Mouse (Mus musculus): ENCODE results near the gene Trf. TPM values are rescaled to one million over a fixed set of nuclear protein-coding genes. Genes with fewer than 3 reads are reported as not detected.
"Not testable (repeated sequence)": the region's sequence is repeated elsewhere in the genome, so short reads cannot be mapped to it uniquely, and the experiment has no call there.

Trf gene
- polyA plus RNA-seq, 1 experiment from 2014 or later: 25.5 TPM

DNA sequence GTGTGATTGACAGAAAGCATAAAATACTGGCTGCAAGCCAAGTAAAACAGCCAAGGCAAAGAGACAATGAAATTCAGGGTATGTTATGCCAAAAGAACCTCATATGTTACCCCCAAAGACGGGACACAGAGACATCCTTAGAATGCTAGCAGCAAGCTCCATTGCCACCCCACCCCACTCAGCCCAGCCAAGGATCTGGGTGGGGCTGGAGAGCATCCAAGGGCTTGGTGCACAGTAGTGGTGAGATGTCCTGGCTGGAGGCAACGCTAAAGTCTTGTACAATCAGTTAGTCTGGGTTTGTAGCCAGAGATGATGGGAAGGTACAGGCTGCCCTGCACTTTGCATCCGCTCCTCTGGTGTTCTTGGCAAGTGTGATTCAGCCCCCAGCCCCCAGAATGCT lies 49.9 kb downstream of the Trf start:
- H3K27ac ChIP-seq (replicated peaks): peak overlapping the region; percentile 75
- H3K4me2 ChIP-seq (replicated peaks): peak overlapping the region; percentile 48
- no peaks in the 10 kb centered on the region for H3K27me3 ChIP-seq
- H3K9ac ChIP-seq (replicated peaks): peak overlapping the region; percentile 32; the same call in 1 of the 2 replicates
- 39% methylated on average over 3 of the region's 3 CpGs for WGBS
- peaks cover 22% of the 10 kb centered on the region for H3K4me1 ChIP-seq
- ATAC-seq (replicated peaks): peak; percentile 30; the same call in 1 of the 2 replicates
- peaks cover 15% of the 10 kb centered on the region; the same call in 1 of the 2 replicates for H3K36me3 ChIP-seq
- no peaks in the 10 kb centered on the region for H3K9me3 ChIP-seq
- no peak overlapping the region for H3K4me3 ChIP-seq

DNA sequence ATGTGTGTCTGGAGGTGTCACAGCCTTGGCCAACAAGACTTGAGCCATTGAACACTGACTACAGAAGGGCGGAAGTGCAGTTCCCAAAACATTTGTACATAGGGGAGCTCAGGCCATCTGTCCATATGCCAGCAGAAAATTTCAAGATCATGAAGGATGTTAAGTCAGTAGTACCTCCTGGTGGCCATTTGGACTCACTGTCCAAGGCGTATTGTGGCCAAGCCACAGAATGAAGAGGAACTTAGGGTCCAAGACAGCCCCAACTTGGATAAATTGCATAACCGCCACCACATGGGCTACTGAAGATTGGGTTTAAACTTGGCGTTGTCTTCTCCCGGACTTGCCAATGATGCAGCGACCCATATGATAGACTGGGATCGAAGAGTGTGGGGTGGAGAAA lies 54.6 kb downstream of the Trf start:
- Histone ChIP-seq H3K36me3 (0 out of 2 replicates have a peak, but pooled peaks cover 4% of the 10 kb centered on the region), H3K27ac (replicated peaks) (no peak overlapping the region), H3K4me2 (replicated peaks) (no peak overlapping the region), H3K9me3 (no peaks in the 10 kb centered on the region), H3K9ac (replicated peaks) (no peak overlapping the region), H3K4me3 (no peak overlapping the region), H3K27me3 (no peaks in the 10 kb centered on the region), H3K4me1 (peaks cover 11% of the 10 kb centered on the region)
- 94% methylated on average over 7 of the region's 7 CpGs for WGBS
- ATAC-seq (replicated peaks): no peak

DNA sequence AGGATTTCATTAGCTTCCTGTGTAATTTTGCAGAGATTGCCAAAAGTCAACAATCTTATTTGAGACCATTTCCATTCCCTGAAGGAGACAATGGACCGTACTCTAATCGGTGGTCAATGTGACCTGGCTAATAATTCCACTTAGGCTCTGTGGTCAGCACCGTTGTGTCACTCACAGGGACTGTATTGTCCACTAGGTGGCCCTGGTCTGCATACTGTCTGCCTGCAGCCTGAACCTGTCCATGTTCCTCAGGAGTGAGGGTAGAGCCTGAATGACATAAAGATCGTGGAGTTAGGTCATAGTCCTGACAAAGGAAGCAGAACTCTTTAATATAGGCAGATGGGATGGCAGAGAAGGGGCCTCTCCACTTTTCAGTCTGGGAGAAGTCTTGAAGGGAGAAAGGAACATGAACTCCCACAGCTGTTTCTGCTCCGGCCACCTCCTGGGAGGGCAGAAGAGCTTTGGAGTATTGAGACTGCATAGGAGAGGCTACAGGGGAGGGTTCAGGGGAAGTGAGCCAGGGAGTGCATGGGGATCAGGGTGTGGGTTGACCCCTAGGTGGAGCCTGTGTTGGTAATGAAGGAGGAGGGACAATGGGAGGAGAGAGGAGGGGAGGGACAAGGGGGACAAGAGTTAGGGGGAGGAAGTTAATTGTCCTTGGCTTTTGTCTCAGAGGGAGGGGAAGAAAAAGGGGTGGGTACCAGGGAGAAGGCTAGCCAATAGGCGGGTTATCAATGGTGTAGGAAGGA lies 55.3 kb downstream of the Trf start:
- H3K4me1 ChIP-seq: peaks cover 3% of the 10 kb centered on the region
- no peak for ATAC-seq (replicated peaks)
- no peak overlapping the region for H3K27ac ChIP-seq (replicated peaks)
- H3K4me3 ChIP-seq: no peak overlapping the region
- H3K36me3 ChIP-seq: 0 out of 2 replicates have a peak, but pooled peaks cover 4% of the 10 kb centered on the region
- H3K27me3 ChIP-seq: no peaks in the 10 kb centered on the region
- no peak overlapping the region for H3K9ac ChIP-seq (replicated peaks)
- H3K9me3 ChIP-seq: no peaks in the 10 kb centered on the region
- 66% methylated on average over 6 of the region's 6 CpGs for WGBS
- H3K4me2 ChIP-seq (replicated peaks): no peak overlapping the region

DNA sequence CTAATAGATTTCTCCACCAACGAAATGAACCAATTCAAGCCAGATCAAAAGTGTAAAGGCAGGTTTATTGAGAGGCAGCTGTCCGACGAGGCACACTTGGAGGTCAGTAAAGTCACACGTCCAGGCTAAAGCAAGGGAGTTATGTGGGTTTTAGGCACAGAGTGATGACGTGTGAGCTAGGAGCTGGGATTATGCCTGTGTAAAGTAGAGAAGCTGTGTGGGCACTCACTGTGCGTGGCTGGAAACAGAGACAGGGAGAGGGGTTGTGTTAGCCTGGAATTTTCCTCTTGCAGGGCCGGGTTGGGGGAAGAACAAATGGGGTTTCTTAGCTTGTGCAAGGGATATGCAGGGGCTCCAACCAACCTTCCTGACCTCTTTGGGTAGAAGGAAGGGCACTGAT lies 61.5 kb downstream of the Trf start:
- Histone ChIP-seq H3K9me3 (no peaks in the 10 kb centered on the region), H3K36me3 (peaks cover 19% of the 10 kb centered on the region; the same call in 1 of the 2 replicates), H3K4me3 (no peak overlapping the region), H3K9ac (replicated peaks) (no peak overlapping the region), H3K27me3 (no peaks in the 10 kb centered on the region), H3K27ac (replicated peaks) (no peak overlapping the region), H3K4me1 (no peaks in the 10 kb centered on the region), H3K4me2 (replicated peaks) (no peak overlapping the region)
- ATAC-seq (replicated peaks): no peak
- 64% methylated on average over 7 of the region's 7 CpGs for WGBS

DNA sequence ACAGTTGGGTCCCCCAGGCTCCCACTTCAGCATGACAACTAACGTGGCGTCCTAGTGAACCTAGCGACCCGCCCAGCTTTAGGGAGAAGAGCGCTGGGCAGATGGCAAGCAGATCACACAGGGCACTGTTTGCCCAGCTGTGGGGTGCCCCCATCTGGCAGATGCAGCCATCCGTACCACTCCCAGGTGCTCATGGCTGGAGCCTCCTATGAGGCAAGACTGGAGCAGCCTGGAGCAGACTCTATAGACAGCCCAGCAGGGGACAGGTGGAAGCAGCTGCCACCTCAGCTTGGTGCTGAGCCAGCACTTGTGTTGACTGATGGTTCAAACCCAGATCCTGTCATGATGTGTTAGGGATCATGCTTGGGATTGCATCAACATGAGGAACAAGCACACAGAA lies 62.2 kb downstream of the Trf start:
- WGBS: 87% methylated on average over 6 of the region's 6 CpGs

DNA sequence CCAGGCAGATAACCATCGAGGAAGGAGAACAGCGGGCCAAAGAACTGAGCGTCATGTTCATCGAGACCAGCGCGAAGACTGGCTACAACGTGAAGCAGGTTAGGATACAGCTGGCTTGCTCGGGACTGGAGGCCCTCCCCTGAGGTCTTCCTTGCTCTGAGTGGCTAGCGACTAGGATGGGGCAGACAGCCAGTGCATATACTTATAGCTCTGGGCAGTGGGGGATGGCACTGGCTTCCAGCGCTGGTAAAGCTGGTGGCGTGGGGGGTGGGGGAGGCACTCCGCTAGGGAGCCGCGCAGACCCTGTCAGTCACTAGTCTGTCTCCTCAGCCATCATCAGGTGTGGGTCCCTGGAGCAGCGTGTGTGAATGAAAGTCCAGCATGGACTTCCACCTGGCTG lies 66.4 kb downstream of the Trf start:
- ATAC-seq (replicated peaks): no peak
- no peak overlapping the region for H3K9ac ChIP-seq (replicated peaks)
- WGBS: 82% methylated on average over 15 of the region's 15 CpGs
- H3K36me3 ChIP-seq: peaks cover 38% of the 10 kb centered on the region
- H3K4me3 ChIP-seq: no peak overlapping the region
- no peaks in the 10 kb centered on the region for H3K4me1 ChIP-seq
- H3K9me3 ChIP-seq: no peaks in the 10 kb centered on the region
- no peaks in the 10 kb centered on the region for H3K27me3 ChIP-seq
- no peak overlapping the region for H3K27ac ChIP-seq (replicated peaks)
- H3K4me2 ChIP-seq (replicated peaks): no peak overlapping the region

More for the DNA sequence above, 62.2 kb downstream of the Trf start:
- no peak overlapping the region for H3K9ac ChIP-seq (replicated peaks)
- H3K9me3 ChIP-seq: no peaks in the 10 kb centered on the region
- no peak overlapping the region for H3K4me3 ChIP-seq
- no peak for ATAC-seq (replicated peaks)
- H3K27ac ChIP-seq (replicated peaks): no peak overlapping the region
- no peak overlapping the region for H3K4me2 ChIP-seq (replicated peaks)
- peaks cover 25% of the 10 kb centered on the region; the same call in 1 of the 2 replicates for H3K36me3 ChIP-seq
- H3K4me1 ChIP-seq: no peaks in the 10 kb centered on the region
- no peaks in the 10 kb centered on the region for H3K27me3 ChIP-seq

DNA sequence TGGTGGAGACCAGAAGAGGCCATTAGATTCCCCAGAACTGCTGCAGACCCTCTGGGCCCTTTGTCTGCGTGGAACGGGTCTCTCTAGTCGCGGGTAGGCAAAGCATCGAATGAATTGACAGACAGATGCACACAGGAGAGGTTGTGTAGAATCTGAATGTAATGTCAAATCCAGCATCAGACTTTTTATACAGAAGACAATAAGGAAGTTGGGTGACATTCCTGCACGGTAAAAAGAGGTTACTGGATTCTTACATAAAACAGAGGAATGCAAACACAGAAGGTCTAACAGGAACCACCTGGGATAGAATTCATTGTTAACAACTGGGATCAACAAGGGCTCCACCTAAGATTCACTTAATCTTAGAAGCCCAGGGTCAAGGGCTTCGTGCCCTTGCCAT lies 75.1 kb downstream of the Trf start:
- not testable (repeated sequence) for H3K4me1 ChIP-seq; H3K9ac ChIP-seq (replicated peaks); H3K36me3 ChIP-seq; H3K27ac ChIP-seq (replicated peaks); H3K4me3 ChIP-seq; H3K27me3 ChIP-seq; H3K4me2 ChIP-seq (replicated peaks); ATAC-seq (replicated peaks); H3K9me3 ChIP-seq
- 86% methylated on average over 7 of the region's 7 CpGs for WGBS

DNA sequence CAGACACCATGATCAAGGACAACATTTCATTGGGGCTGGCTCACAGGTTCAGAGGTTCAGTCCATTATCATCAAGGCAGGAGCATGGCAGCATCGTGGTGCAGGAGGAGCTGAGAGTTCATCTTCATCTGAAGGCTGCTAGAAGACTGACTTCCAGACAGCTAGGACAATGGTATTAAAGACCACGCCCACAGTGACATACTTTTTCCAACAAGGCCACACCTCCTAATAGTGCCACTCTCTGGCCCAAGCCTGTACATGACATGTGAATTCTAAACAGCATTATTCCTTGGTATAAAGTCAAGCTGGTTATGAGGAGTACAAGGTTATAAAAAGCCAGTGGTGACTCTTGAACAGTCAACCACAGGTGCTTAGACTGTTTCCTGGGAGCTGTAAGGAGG lies 75.7 kb downstream of the Trf start:
- no peak overlapping the region for H3K4me3 ChIP-seq
- no peaks in the 10 kb centered on the region for H3K9me3 ChIP-seq
- H3K4me1 ChIP-seq: peaks cover 8% of the 10 kb centered on the region
- H3K27me3 ChIP-seq: no peaks in the 10 kb centered on the region
- H3K4me2 ChIP-seq (replicated peaks): no peak overlapping the region
- 0 out of 2 replicates have a peak, but pooled peaks cover 3% of the 10 kb centered on the region for H3K36me3 ChIP-seq
- no peak overlapping the region for H3K9ac ChIP-seq (replicated peaks)
- H3K27ac ChIP-seq (replicated peaks): no peak overlapping the region
- no peak for ATAC-seq (replicated peaks)
- 89% methylated on average over 2 of the region's 2 CpGs for WGBS

Other genes starting within 250 kb of the Trf start
- gene Slco2a1, start 241.7 kb downstream of the Trf start, polyA plus RNA-seq (2015; fragmentation: Nextera tagmentation; extraction: Ambion mirVana): 1.6 TPM in 2 replicates
- 62.3 and 63.3 TPM in 2 replicates for gene Rab6b, start 118.7 kb downstream of the Trf start, polyA plus RNA-seq (2015; fragmentation: Nextera tagmentation; extraction: Ambion mirVana)
- gene Srprb, start 28.3 kb downstream of the Trf start, polyA plus RNA-seq (2015; fragmentation: Nextera tagmentation; extraction: Ambion mirVana): 48.8 and 49.1 TPM in 2 replicates
- gene Gm20425, start 137 bp downstream of the Trf start, polyA plus RNA-seq (2015; fragmentation: Nextera tagmentation; extraction: Ambion mirVana): 4.6 and 4.7 TPM in 2 replicates
- gene 1300017J02Rik, start 74.6 kb upstream of the Trf start, polyA plus RNA-seq (2015; fragmentation: Nextera tagmentation; extraction: Ambion mirVana): 1.4 and 1.6 TPM in 2 replicates
- gene Topbp1, start 74.8 kb upstream of the Trf start, polyA plus RNA-seq (2015; fragmentation: Nextera tagmentation; extraction: Ambion mirVana): 38.4 and 38.5 TPM in 2 replicates
- 74.1 and 92.1 TPM in 2 replicates for gene Cdv3, start 135.4 kb upstream of the Trf start, polyA plus RNA-seq (2015; fragmentation: Nextera tagmentation; extraction: Ambion mirVana)
- 2.0 and 2.3 TPM in 2 replicates for gene Bfsp2, start 250.0 kb upstream of the Trf start, polyA plus RNA-seq (2015; fragmentation: Nextera tagmentation; extraction: Ambion mirVana)